ENCODE assay signal across 13 mouse cellular contexts in the genomic region with DNA sequence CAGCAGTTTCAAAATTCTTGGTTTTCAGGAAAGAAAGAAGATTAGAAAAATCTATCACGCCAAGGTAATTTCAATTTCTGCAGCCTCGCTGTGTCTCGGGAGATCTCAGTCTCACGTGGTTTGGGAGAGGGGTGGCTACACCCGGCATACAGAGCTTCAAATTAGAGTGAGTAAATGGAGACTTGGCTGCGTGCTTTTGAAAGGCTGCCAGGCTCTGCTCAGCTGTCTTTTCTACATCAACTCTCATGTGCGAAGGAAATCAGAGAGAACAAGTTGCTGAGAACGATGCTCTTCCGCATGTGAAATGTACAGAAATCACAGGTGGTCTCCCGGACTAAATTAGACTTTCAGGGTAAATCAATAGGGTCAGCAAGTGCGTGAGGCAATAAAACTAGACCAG.
DNase-seq lines count a peak whose midpoint lies in the region; ATAC-seq and TF ChIP-seq lines count a peak whose summit lies in the region.
"Had no signal": no experiment of that assay in that cellular context is flagged by ENCODE, and none has a peak within 500 bp of the region (broad histone marks: within the 10 kb centered on the region; RNA-seq: fewer than 3 reads in every experiment).

No protein-coding gene starts in this region.

- H3K36me3 ChIP-seq in embryonic facial prominence, embryonic 14.5 days (ENCODE audit: control insufficient read depth, insufficient read depth, low read length) = no peaks in the 10 kb centered on the region
- H3K36me3 ChIP-seq in embryonic facial prominence, embryonic 10.5 days (replicated peaks) = no peaks in the 10 kb centered on the region
- no peaks in the 10 kb centered on the region for H3K36me3 ChIP-seq in lung, embryonic 14.5 days (ENCODE audit: insufficient read depth)
- H3K36me3 ChIP-seq: embryonic facial prominence, embryonic 12.5 days had no signal

- H3K4me1 ChIP-seq in embryonic facial prominence, embryonic 14.5 days (ENCODE audit: control insufficient read depth, insufficient read depth, low read length) = no peaks in the 10 kb centered on the region
- H3K4me1 ChIP-seq in embryonic facial prominence, embryonic 10.5 days = peaks cover 5% of the 10 kb centered on the region; the same call in 1 of the 2 replicates
- no peaks in the 10 kb centered on the region for H3K4me1 ChIP-seq in lung, embryonic 14.5 days (ENCODE audit: insufficient read depth)
- no peaks in the 10 kb centered on the region; the same call in 1 of the 2 replicates for H3K4me1 ChIP-seq in lung, adult 2 months (ENCODE audit: control insufficient read depth, insufficient read depth, low read length)
- H3K4me1 ChIP-seq: embryonic facial prominence, embryonic 12.5 days had no signal

- H3K27ac ChIP-seq in embryonic facial prominence, embryonic 14.5 days (replicated peaks; ENCODE audit: low read depth, low read length) = no peak overlapping the region
- H3K27ac ChIP-seq in embryonic facial prominence, embryonic 10.5 days (replicated peaks) = no peak overlapping the region
- no peak overlapping the region for H3K27ac ChIP-seq in lung, embryonic 14.5 days (ENCODE audit: low read depth)
- peak overlapping the region; percentile 67 for H3K27ac ChIP-seq in left cerebral cortex, adult 2 months
- H3K27ac ChIP-seq: embryonic facial prominence, embryonic 12.5 days; stomach, postnatal 0 days had no signal

- H3K9ac ChIP-seq in embryonic facial prominence, embryonic 14.5 days (ENCODE audit: low read depth, low read length) = no peak overlapping the region
- no peak overlapping the region for H3K9ac ChIP-seq in lung, embryonic 14.5 days
- H3K9ac ChIP-seq: embryonic facial prominence, embryonic 12.5 days had no signal

- no peak for ATAC-seq in embryonic facial prominence, embryonic 14.5 days (ENCODE audit: low read depth)
- no peak for ATAC-seq in lung, embryonic 14.5 days (ENCODE audit: insufficient read depth)
- ATAC-seq: Patski had no signal

- no peaks in the 10 kb centered on the region for H3K9me3 ChIP-seq in embryonic facial prominence, embryonic 14.5 days (ENCODE audit: control insufficient read depth, low read length)
- H3K9me3 ChIP-seq in embryonic facial prominence, embryonic 10.5 days = no peaks in the 10 kb centered on the region
- H3K9me3 ChIP-seq in lung, embryonic 14.5 days (ENCODE audit: low read depth, low read length) = no peaks in the 10 kb centered on the region
- H3K9me3 ChIP-seq: embryonic facial prominence, embryonic 12.5 days had no signal

- WGBS in embryonic facial prominence, embryonic 14.5 days = 64% methylated on average over 11 of the region's 11 CpGs
- 93% methylated on average over 11 of the region's 11 CpGs for WGBS in embryonic facial prominence, embryonic 10.5 days
- 74% methylated on average over 11 of the region's 11 CpGs for WGBS in lung, embryonic 14.5 days
- 79% methylated on average over 11 of the region's 11 CpGs for WGBS in lung, adult 2 months

- intact Hi-C loops in left cerebral cortex, adult 2 months (cut with DNase I) = loop anchor here (5.0 kb wide), 2 partner anchors 205 to 500 kb away; partner anchors contain the start of gene St6galnac5

- no peak for TF ChIP-seq POLR2A in lung, adult 2 months (IDR thresholded peaks at IDR 0.05; ENCODE audit: borderline replicate concordance, extremely low read depth, low read depth, low read length)

- no peaks in the 10 kb centered on the region for H3K27me3 ChIP-seq in embryonic facial prominence, embryonic 14.5 days (replicated peaks; ENCODE audit: control insufficient read depth, insufficient read depth, low read length)
- H3K27me3 ChIP-seq in embryonic facial prominence, embryonic 10.5 days (replicated peaks; ENCODE audit: low read depth, poor library complexity, severe bottlenecking) = no peaks in the 10 kb centered on the region
- no peaks in the 10 kb centered on the region for H3K27me3 ChIP-seq in lung, embryonic 14.5 days (ENCODE audit: insufficient read depth, low read length)
- H3K27me3 ChIP-seq: embryonic facial prominence, embryonic 12.5 days; Patski had no signal

- no peak overlapping the region for H3K4me3 ChIP-seq in embryonic facial prominence, embryonic 14.5 days (ENCODE audit: low read depth, low read length)
- H3K4me3 ChIP-seq in embryonic facial prominence, embryonic 10.5 days = no peak overlapping the region
- H3K4me3 ChIP-seq in lung, embryonic 14.5 days (ENCODE audit: low read depth, low read length) = no peak overlapping the region
- no peak overlapping the region for H3K4me3 ChIP-seq in lung, adult 2 months (replicated peaks; ENCODE audit: extremely low read depth, low read depth, low read length)
- peak overlapping the region; percentile 20 for H3K4me3 ChIP-seq in left cerebral cortex, adult 2 months
- H3K4me3 ChIP-seq: embryonic facial prominence, embryonic 12.5 days had no signal

- peak; percentile 42 for DNase-seq in embryonic facial prominence, embryonic 14.5 days (ENCODE audit: low spot score)
- no peak for DNase-seq in embryonic facial prominence, embryonic 10.5 days (ENCODE audit: low spot score)
- DNase-seq in lung, embryonic 14.5 days = peak; percentile 19
- no peak for DNase-seq in lung, adult 2 months
- DNase-seq in left cerebral cortex, adult 2 months (ENCODE audit: extremely low spot score in 1 of 2, low spot score in 2 of 2) = peak; percentile 35 to 43
- DNase-seq in right cerebral cortex, postnatal 36 days (ENCODE audit: low spot score in 2 of 2) = peak; percentile 50 to 60
- DNase-seq in adrenal gland, adult (ENCODE audit: inconsistent age in 2 of 2, low spot score in 1 of 2) = no peak
- DNase-seq in B cell, adult 2 months = no peak
- DNase-seq: heart, adult 18-20 months; kidney, adult 11 months had no signal

- TF ChIP-seq CTCF in lung, embryonic 14.5 days (IDR thresholded peaks at IDR 0.05; ENCODE audit: low read depth) = no peak
- no peak for TF ChIP-seq CTCF in lung, adult 2 months (IDR thresholded peaks at IDR 0.05; ENCODE audit: insufficient read depth, low read length)
- no peak for TF ChIP-seq CTCF in left cerebral cortex, adult 2 months (IDR thresholded peaks at IDR 0.05)

- H3K4me2 ChIP-seq in embryonic facial prominence, embryonic 14.5 days (ENCODE audit: low read depth, low read length) = no peak overlapping the region
- H3K4me2 ChIP-seq in lung, embryonic 14.5 days = no peak overlapping the region
- H3K4me2 ChIP-seq: embryonic facial prominence, embryonic 12.5 days had no signal

Comparison
In these comparisons a context has a peak if more than half of its experiments do, and no peak if none do; other contexts are left out.
1. DNase-seq: peak in embryonic facial prominence, embryonic 14.5 days (single experiment), lung, embryonic 14.5 days (single experiment), left cerebral cortex, adult 2 months (2 of 2) and right cerebral cortex, postnatal 36 days (2 of 2); none in embryonic facial prominence, embryonic 10.5 days (single experiment), lung, adult 2 months (single experiment), adrenal gland, adult (0 of 2) and B cell, adult 2 months (0 of 2).